Mouse (Mus musculus) right cerebral cortex, postnatal 4 days (tissue): Measurements from ENCODE around the gene Zfp422.
"Not testable (repeated sequence)": the region's sequence is repeated elsewhere in the genome, so short reads cannot be mapped to it uniquely, and the experiment has no call there.

ENCODE experiments used
- DNase-seq: peaks from one replicate; pipeline ENCODE4 v3.0.0-alpha.2; 2022

Zfp422 gene

DNA sequence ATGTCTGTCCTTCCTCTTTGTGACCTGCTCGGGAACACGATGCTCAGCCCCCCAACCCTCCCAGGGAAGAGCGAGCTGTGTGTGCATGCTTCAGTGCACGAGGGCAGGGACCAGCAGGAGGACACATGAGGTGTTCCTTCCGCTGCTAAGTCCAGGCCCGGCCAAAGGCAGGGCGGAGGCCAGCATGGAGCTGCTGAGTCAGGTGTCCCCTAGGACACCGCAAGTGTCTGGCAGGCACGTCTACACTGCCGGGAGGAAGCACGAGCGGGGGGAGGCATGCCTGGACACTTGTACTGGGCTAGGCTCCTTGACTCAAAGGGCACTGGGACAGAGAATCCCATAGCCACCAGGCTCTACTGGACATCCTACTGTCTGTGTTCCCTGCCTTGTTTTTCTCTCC is 19.0 kb upstream of the Zfp422 start:
- no peak for DNase-seq

DNA sequence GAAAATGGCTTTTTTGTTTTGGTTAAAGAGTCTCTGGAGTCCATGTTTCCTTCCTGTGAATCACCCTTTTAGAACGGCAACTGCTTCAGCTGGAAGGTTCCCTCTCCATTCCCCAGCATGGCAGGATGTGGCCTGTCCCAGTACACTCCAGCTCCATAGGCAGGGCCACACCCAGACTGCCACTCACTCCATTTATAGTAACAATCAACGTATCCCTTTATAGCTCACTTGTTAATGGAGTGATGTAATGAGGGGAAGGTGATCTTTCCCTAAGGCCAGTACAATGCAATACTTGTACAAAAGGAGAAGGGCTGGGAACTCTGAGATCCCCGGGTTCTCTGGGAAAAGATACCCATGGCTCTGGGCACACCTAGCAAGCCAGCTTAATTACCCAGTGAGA is 15.5 kb upstream of the Zfp422 start:
- DNase-seq, result no peak

DNA sequence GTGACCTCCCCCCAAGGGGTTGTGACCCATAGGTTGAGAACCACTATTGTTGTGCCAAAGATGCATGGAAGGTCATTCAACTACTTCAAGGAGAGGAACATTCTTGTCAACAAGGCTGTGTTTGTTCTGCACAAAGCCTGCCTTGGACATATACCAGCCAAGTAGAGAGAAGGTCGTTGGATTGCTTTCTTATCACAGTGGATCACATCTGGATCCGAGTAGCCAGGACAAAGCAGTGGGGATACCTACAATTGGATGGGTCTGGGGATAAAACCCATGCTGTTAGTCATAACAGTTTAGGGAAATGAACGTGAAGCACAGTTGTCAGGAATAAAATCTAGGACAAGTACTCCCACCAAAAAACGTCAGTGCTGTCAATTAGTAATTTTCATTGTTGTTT is 15.1 kb upstream of the Zfp422 start:
- DNase-seq, result no peak

DNA sequence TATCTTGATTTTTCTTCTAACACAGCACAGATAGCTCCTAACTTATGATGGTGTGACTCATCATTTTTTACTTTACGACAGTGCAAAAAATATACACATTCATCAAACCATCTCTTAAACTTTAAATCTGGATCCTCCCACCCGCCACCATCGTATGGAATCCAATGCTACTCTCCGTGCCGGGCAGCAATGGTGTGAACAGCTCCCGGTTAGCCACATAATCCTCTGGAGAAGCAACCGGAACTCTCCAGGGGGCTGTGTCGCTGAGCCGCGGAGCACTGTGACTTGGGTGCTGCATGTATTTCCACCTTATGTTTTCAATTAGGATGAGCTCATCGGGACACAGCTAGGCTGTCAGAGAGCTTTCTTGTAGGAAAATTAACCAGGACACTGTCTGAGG is 14.1 kb upstream of the Zfp422 start:
- DNase-seq, result no peak

DNA sequence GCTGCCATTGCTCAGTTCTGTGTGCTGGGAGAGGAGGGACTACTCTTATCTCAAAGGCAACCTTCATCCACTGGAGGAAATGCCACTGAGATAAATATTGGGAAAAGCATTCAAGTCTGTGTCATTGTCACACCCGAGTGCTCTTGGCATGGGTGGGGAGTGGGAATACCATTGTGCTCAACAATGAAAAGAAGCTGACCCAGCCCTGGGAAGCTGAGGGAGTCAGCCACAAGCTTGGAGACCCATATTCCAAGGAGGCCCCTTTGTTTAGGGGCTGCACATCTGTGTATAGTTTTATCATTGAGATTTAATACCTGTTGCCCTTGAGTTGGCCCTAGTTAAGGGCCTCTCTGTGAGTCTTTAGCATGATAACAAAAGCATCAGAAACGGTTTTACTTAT is 10.9 kb upstream of the Zfp422 start:
- DNase-seq, result no peak

DNA sequence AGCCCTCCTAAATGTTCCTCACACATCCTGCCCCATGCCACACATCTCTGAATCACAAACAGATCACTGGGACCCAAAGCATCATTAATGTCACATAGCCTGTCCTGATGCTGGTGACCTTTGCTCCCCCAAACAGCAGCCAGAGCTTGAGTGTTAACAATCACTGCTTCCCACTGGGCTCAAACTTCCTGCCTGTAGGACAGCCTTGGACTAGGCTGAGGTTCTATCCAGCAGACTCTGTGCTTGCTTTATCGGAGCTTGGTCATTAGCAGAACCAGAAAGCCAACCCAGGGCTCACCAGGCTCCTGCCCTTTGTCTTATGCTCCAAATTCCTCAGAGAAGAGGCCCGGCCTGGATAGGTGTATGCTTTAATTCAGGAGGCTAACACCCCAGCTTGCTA is 10.1 kb upstream of the Zfp422 start:
- DNase-seq, result no peak

DNA sequence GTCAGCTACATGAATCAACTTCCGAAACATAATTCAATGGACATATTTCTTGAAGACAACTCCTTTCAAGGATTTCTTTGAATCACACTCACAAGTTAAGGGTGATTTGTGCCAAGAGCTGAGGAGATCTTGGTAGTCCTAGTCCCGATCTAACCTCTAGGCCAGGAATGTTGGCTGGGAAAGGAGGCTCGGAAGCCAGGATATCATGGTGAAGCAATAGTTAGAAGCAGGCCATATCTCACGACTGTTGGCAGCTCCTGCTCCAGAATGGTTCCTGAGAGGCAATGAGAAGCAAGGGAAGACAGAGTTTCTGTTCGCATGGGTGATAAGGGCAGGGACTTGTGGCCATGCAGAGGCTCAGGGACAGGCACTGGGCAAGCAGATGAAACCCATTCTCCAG is 8.7 kb upstream of the Zfp422 start:
- no peak for DNase-seq

DNA sequence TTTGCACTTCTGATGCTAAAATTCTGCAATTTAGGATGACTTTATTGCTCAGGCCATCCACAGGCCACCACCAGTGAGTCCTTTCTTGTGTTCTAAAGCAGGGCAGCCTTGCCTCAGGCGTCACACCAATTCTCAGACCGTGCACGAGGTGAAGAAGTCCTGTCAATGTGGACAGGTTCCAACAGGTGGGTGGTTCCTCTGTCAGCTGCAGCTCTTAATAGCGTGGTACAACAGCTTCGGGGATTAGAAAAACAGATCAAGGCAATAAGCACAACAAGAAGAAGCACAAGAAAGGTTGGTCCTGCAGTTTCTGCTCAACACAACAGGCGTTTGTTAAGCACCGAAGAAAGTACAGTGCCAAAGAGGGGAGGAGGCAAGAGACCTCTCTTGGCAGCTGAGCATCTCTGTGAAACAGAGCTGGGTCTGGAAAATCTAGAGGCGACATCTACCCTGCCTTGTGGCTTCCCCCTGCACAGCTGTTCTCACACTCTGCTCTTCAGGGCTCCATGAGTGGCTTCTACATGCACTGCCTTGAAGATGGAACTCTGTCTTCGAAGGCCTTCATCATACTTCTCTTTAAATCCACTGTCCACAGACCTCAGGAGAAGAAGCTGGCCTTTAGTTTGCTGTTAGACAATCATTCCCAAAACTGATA is 7.9 kb upstream of the Zfp422 start:
- DNase-seq, result no peak

DNA sequence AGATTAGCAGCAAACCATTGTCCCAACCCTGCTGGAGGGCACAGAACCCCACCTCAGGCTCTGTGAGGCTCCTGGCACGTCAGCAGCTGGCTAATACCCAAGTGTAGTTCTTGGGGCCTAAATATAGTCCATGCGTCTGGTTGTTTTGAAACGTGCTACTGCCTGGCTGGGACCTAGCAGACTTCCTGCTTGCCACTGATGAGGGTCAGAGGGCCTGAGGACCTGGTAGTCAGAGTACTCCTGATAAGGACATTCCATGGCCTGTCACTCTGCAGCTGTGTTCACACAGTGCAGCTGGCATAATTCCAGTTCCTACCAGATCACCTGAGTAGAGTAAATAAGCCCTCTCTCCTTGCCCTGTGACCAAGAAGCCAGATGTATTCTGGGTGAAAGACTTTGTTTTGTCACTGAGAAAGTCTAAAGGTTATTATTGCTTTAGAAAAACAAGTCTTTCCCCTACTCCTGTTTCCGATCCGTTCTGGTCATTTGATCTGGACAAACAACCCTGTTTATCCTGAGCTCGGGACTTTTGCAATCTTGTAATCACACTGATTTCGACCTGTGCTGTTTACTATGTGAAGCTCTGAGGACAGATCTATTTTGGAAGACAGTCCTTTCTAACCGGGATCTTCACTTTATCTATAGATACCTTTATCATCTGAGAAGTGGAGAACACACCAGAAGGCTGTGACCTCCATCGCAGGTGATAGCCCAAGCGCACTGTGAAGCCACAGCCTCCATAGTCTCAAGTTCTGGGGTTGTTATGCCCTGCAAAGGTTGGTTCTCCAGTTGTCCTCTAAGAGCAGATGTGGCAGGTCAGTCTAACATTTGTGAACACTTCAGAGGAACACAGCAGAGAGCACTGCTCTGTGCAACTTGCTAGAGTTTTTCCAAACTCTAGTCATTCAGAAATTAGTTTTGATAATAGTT is 6.7 kb upstream of the Zfp422 start:
- no peak for DNase-seq

DNA sequence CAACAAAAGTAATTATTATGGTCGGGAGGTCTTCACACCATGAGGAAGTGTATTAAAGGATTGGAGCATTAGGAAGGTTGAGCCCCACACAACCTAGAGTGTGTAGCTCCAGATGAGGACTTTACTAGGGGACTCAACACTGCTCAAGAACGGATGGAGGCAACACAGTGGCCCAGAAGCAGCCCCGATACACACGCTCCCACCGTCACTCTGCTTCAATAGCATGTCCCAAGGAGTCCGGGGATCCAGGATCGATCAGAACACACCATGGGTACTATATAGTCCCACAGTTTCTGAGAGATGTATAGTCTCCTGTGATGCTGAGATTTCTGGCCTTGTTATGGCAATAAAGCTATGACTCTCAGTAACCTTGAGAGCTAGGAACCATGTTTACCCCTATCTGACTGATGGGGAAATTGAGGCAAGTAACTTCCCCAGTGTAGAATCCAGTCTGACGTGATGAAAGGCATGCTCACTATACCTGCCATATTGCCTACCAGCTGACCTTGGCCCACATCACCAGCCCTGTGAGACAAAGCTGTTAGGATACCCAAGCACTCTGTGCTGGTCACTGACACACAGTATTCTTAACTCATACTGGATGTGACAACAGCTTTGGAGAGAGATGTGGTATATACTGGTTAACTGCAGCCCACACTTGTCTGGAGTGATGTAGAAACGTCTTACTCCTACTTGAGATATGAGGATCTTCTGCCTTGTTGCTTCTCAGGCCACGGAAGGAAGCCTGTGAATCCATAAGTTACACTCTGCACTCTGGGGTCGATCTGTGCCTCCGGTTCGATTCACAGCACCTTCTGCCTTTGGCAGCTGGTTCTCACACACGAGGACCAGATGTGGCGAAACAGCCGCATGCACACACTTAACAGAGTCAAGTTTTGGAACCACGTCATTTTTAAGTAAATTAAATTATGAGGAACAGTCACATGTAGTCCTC is 5.2 kb upstream of the Zfp422 start:
- DNase-seq, result no peak

DNA sequence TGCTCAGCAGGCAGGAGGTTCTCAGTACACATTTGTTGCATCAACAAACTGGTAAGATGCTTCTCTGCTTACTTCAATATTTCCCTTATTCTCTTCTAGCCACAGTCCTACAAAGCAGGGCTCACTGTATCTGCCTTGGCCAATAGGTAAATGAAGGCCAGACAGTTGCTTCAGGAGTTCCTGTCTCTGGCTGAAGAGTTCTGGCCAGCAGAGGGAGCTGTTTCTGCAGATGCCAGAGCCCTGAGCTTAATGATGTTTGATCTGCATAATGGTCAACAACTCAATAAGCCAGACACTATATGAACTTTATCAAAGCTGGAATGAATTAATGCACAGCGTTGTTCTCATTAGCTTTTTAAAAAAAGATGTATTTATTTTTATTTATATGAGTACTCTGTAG is 3.3 kb upstream of the Zfp422 start:
- peak; percentile 73 for DNase-seq

DNA sequence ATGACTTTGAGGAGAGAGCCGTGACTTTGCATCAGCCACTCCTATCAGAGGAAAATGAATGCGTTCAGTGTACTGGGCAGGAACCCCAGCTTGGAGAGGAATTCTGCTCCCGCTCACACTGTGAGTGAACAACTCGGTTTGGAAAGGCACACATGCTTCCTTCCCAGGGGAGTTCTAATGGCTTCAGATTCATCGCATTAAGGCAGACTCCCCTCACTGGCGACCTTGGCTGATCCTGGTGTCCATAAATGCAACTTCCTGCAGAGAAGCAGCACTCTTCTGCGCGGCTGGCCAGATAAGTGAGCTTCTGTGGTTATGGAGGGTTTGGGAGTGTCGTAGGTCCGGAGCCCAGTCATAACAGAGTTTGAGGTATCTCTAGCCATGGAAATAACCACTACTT is 967 bp upstream of the Zfp422 start:
- no peak for DNase-seq

DNA sequence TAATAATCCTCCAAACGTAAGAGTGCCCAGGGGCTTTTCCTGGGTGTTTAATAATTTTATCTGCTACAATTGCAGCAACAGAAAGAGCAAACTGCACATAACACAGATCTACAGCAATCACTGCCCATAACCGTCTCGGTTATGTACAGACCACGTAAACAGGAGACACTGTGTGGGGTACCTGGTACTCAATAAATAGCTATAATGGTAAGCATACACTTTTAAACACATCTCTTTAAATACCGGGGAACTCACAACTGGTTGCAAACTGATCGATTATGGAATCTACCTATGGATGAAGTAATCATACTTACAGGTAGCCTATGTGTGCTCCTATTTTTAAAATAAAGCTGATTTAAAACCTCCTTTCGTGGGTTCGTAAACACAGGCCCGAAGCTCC is 704 bp downstream of the Zfp422 start:
- DNase-seq, result no peak

DNA sequence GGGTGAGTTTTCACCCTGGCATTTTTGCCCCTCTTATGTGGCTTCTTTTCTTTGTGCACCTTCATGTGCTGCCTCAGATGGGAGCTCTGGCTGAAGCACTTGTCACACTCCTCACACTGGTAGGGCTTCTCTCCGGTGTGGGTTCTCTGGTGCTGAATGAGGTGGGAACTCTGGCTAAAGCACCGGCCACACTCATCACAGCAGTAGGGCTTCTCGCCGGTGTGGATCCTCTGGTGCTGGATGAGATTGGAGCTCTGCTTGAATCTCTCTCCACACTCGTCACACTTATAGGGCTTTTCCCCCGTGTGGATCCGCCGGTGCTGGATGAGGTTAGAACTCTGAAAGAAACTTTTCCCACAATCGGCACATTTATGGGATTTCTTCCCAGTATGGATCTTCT is 2.4 kb downstream of the Zfp422 start:
- DNase-seq, result not testable (repeated sequence)

DNA sequence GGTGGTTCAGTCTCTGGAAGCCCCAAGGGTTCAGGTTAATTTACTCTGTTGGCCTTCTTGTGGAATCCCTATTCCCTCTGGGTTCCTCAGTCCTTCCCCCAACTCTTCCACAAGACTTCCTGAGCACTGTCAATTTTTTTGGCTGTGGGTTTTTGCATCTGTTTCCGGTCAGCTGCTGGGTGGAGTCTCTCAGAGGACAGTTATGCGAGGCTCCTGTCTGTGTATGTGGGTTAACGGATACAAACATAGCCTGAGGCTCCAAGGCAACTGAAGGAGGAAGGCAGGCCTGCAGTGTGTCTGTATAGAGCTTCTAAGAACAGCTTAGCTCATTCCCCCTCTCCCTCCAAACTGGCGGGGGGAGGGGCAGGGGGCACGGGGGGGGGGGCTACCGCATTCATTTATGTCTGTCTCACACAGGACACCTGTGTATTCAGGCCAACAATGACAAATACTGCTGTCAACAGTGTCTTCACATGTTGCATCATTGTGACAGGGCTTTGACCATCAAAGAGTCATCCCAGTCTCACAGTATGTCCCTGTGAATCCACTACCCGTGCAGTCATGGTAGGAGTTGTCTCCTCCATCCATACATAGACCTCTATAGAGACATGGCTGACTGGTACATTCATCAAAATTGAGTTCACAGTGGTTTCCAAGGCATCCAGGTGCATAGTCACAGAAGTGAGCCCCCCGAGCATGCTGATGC is 7.3 kb downstream of the Zfp422 start:
- no peak for DNase-seq

DNA sequence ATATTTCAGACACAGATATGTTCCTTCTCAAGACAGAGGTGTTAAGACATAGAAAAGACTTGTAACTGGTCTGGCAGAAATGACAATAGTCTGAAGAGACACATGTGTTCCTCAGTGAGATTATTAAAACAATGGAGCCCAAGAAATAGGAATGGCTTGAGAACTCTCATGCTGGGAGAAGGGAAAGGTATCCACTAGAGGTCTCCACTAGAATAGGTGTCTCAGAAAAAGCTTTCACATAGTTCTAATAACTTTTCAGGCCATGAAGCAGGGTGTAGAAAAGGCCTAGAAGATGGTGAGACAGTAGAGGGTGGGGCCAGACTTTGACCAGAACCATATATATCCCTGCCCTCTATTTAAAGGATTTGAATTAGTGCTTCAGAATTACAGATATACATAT is 10.7 kb downstream of the Zfp422 start:
- no peak for DNase-seq

DNA sequence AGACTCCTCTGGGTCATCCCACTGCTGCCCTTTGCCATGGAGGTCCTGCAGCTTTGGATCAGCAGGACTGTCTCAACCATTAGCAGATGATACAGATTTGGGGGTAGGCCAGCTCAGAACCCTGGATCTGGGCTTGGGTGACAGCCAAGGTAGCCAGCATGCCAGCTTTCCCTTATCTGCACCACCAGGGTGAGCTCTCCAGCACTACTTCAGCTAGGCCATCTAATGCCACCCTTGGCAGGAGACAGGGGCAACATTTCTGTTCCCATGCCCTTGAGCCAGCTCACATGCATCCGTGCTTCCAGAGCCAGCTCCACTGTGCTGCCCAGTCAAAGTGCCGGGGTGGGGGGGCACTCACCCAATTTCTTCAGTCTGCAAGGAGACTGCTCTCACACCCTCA is 13.1 kb downstream of the Zfp422 start:
- DNase-seq, result no peak

DNA sequence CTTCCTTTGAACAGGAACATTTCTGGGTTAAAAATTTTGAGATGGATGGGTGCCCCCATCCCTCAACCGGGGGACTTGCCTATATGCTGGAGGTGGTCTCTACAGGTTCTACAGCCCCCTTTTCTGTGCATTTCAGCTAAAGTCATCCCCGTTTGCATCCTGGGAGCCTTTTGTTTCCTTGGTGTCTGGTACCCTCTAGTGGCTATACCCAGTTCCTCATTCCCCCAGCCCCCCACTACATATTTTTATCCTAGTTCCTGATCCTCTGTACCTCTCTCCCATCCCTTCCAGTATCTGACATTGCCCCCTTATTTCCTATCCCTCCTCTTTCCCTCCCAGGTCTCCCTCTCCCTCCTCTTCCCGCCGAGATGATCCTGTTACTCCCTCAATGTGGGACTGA is 21.6 kb downstream of the Zfp422 start:
- DNase-seq, result no peak

DNA sequence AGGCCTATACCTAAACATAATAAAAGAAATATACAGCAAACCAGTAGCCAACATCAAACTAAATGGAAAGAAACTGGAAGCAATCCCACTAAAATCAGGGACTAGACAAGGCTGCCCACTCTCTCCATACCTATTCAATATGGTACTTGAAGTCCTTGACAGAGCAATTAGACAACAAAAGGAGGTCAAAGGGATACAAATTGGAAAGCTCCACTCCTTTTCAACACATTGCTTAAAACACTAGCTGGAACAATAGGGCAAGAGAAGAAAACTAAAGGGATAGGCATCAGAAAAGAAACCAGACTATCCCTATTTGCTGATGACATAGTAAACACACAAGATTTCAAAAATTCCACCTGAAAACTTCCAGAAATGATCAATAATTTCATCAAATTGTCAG is 27.8 kb downstream of the Zfp422 start:
- DNase-seq, result not testable (repeated sequence)

DNA sequence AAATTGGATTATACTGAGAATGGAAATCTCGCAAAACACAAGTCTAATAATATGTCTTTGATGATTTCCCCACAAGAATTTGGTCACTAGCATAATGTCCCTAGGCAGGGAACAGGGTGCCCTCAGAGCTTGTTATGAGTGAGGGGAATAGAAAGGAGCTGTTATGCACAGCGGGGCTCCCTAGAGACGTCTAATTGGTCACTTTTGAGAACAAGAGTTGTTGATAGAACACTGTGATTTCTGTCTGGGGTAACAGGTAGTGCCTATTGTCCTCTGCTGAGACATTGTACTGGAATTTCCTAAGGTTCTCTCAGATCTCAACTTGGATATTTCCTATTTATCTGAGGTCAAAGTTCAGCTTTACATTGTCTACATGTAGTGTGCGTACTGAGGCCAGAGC is 44.7 kb downstream of the Zfp422 start, which contains the start of gene Olfr215:
TSS of gene Olfr215 (minus strand) at position 101 of the 400 bp plus-strand sequence.
- DNase-seq, result no peak
